Mouse (Mus musculus) thymus, adult 2 months (tissue): ENCODE measurements around the gene Prkag1. TPM values are rescaled to one million over a fixed set of nuclear protein-coding genes. Genes with fewer than 3 reads are reported as not detected.

Experiments
- DNase-seq: peaks from one replicate; pipeline ENCODE4 v3.0.0; 2021
- H3K27ac ChIP-seq: fragments of 200-500 bp; 2 replicates; pipeline ENCODE4 v1.5.1; 2012; ENCODE audit warnings: low read length, control low read depth; ENCODE audit not compliant: control insufficient read depth, insufficient read depth
- H3K27me3 ChIP-seq: fragments of 200-500 bp; 2 replicates; pipeline ENCODE4 v1.6.1; 2012; ENCODE audit warnings: mild to moderate bottlenecking, low read length, moderate library complexity, mixed read lengths; ENCODE audit not compliant: control insufficient read depth, insufficient read depth
- H3K36me3 ChIP-seq: fragments of 200-500 bp; 2 replicates; pipeline ENCODE4 v1.6.1; 2012; ENCODE audit warnings: mild to moderate bottlenecking, low read length, moderate library complexity; ENCODE audit not compliant: control insufficient read depth, insufficient read depth
- H3K4me1 ChIP-seq: fragments of 200-500 bp; replicated peaks from 2 replicates; pipeline ENCODE4 v1.6.1; 2012; ENCODE audit warnings: low read length; ENCODE audit not compliant: control insufficient read depth, insufficient read depth
- H3K4me3 ChIP-seq: fragments of 200-500 bp; 2 replicates; pipeline ENCODE4 v1.5.1; 2012; ENCODE audit warnings: mild to moderate bottlenecking, low read length, control low read depth, moderate library complexity; ENCODE audit not compliant: control insufficient read depth, insufficient read depth
- CTCF ChIP-seq: fragments of 200-500 bp; IDR thresholded peaks from 2 replicates; pipeline ENCODE4 v1.5.1; 2012; ENCODE audit warnings: mild to moderate bottlenecking, control low read depth, low read length, moderate library complexity, borderline replicate concordance; ENCODE audit not compliant: control insufficient read depth, poor library complexity, insufficient read depth; ENCODE audit errors: extremely low read depth
- POLR2A ChIP-seq: fragments of 200-500 bp; IDR thresholded peaks from 2 replicates; pipeline ENCODE4 v1.6.1; 2012; ENCODE audit warnings: mild to moderate bottlenecking, low read length, control low read depth, moderate library complexity; ENCODE audit not compliant: control insufficient read depth, poor library complexity, insufficient read depth; ENCODE audit errors: extremely low read depth
- WGBS: fragments of 180-500 bp; shearing (Covaris S2); methylation state at CpG from one replicate; pipeline ENCODE4 v1.1.7; 2018; 5-methylcytosine and 5-hydroxymethylcytosine counted together
- polyA plus RNA-seq: library from polyadenylated mRNA; depleted of rRNA; stranded (reverse); fragments of >200 nt; gene quantifications from 2 replicates; pipeline ENCODE4 v1.2.3, GENCODE M21; 2012

The Prkag1 gene
- polyA plus RNA-seq, 1 experiment, result 105 TPM

GRCm38 (mm10) chr15:98806071-98806808, 25.1 kb downstream of the Prkag1 start:
- peaks cover 36% of the 10 kb centered on the region for H3K27me3 ChIP-seq
- no peaks in the 10 kb centered on the region for H3K36me3 ChIP-seq
- no peak overlapping the region for H3K4me3 ChIP-seq
- DNase-seq, result no peak
- H3K27ac ChIP-seq, result no peak overlapping the region
- 40% methylated on average over 30 of the region's 30 CpGs for WGBS
- no peak for TF ChIP-seq CTCF
- TF ChIP-seq POLR2A, result no peak
- H3K4me1 ChIP-seq, result peaks cover 42% of the 10 kb centered on the region

- Histone ChIP-seq H3K36me3 (no peaks in the 10 kb centered on the region), H3K27me3 (peaks cover 36% of the 10 kb centered on the region), H3K4me1 (peaks cover 42% of the 10 kb centered on the region), H3K27ac (no peak overlapping the region), H3K4me3 (peak overlapping the region; percentile 13)
- TF ChIP-seq POLR2A (no peak), CTCF (peak; percentile 27; the same call in 1 of the 2 replicates)
- 5% methylated on average over 64 of the region's 64 CpGs for WGBS
- peak; percentile 41 for DNase-seq
These were observed 25.8 kb downstream of the Prkag1 start for GRCm38 (mm10) chr15:98805324-98806040.

- DNase-seq, result peak; percentile 83
- Histone ChIP-seq H3K4me1 (peaks cover 36% of the 10 kb centered on the region), H3K4me3 (no peak overlapping the region), H3K27me3 (peaks cover 36% of the 10 kb centered on the region), H3K36me3 (no peaks in the 10 kb centered on the region), H3K27ac (no peak overlapping the region)
- TF ChIP-seq CTCF, result peak; percentile 82
- TF ChIP-seq POLR2A, result no peak
- WGBS, result under 1% methylated on average over 32 of the region's 32 CpGs
These were observed 27.3 kb downstream of the Prkag1 start for GRCm38 (mm10) chr15:98804054-98804453.

- H3K27ac ChIP-seq, result no peak overlapping the region
- H3K36me3 ChIP-seq, result no peaks in the 10 kb centered on the region
- 25% methylated on average over 8 of the region's 8 CpGs for WGBS
- H3K27me3 ChIP-seq, result peaks cover 44% of the 10 kb centered on the region
- H3K4me3 ChIP-seq, result no peak overlapping the region
- DNase-seq, result no peak
- H3K4me1 ChIP-seq, result peaks cover 25% of the 10 kb centered on the region
- TF ChIP-seq POLR2A, result no peak
- no peak for TF ChIP-seq CTCF
These were observed 28.4 kb downstream of the Prkag1 start for GRCm38 (mm10) chr15:98802926-98803325.

GRCm38 (mm10) chr15:98799396-98799795, 31.9 kb downstream of the Prkag1 start:
- DNase-seq, result peak; percentile 74
- H3K4me1 ChIP-seq, result 0 out of 2 replicates have a peak, but pooled peaks cover 2% of the 10 kb centered on the region
- TF ChIP-seq CTCF, result peak; percentile 87; the same call in 1 of the 2 replicates
- TF ChIP-seq POLR2A, result no peak
- H3K4me3 ChIP-seq, result no peak overlapping the region
- peaks cover 28% of the 10 kb centered on the region for H3K27me3 ChIP-seq
- no peaks in the 10 kb centered on the region for H3K36me3 ChIP-seq
- WGBS, result 13% methylated on average over 12 of the region's 12 CpGs
- H3K27ac ChIP-seq, result no peak overlapping the region

GRCm38 (mm10) chr15:98798903-98799302, 32.4 kb downstream of the Prkag1 start:
- no peak for DNase-seq
- H3K27me3 ChIP-seq, result peaks cover 30% of the 10 kb centered on the region
- no peak overlapping the region for H3K4me3 ChIP-seq
- H3K36me3 ChIP-seq, result no peaks in the 10 kb centered on the region
- TF ChIP-seq POLR2A (no peak), CTCF (no peak)
- H3K27ac ChIP-seq, result no peak overlapping the region
- 0 out of 2 replicates have a peak, but pooled peaks cover under 1% of the 10 kb centered on the region for H3K4me1 ChIP-seq
- WGBS, result 72% methylated on average over 3 of the region's 3 CpGs
